Mouse (Mus musculus) right cerebral cortex, postnatal 10 days (tissue): ENCODE measurements at regions not wholly inside any gene's neighbourhood (a gene's known extent, or its start where the extent isn't known, plus 50 kb on each side); places are given as distances from the start of the nearest gene placed in this dataset.

Source experiments
- DNase-seq, 2 experiments: peaks; one replicate each; pipeline ENCODE4 v3.0.0; 2021; ENCODE audit warnings: low spot score in 2 of 2

DNA sequence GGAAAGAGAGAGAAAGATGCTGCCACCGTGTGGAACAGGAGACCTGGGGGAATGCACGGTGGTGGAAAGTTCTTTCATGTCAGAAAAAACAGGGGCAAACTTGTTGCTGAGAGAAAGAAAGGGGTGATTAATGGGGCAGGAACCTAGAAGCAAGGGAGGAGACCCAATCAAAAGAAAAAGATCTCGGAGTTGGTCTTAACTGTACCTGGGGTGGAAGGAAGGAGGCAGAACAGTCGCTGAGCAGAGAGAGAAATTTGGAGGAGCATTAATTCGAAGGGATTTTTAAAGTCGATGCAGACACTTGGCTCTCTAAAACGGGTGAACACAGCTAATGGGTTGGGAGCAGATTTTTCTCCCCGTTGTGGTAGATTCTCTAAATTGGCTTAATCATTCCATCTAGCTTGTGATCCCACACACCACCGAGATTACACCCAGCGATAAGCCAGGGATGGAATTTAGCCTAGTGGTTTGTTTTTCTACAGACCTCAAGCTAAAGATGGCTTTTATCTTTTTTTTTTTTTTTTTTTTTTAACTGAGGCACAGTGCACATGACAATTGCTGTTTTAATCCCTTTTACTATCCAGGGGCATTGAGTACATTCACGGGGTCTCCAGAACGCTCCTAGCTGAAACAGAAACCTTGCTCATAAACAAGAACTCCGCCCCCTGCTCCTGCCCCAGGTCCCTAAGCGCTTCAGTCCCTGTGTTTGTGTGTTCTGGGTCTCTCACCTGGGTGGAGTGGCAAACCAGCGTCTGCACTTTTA is 73.1 kb upstream of the Cpm start:
- no peak for DNase-seq

DNA sequence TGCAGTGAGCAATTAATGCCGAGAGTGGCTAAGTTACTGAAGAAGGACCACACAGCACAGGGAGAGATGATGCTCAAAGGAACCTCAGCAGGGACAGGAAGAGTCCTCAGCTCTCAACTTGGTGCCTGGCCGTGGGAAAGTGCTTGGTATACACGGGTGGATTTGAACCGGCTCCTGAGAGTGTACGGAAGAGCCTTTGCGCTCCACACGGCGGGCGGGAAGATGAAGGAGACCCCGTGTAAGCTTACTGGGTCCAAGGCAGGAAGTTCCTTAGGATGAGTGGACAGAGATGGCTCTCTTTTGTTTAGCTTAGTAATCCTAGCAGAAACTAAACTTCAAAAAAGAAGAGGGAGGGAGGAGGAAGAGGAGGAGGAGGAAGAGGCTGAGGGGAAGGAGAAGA is 73.8 kb upstream of the Cpm start:
- DNase-seq = no peak

DNA sequence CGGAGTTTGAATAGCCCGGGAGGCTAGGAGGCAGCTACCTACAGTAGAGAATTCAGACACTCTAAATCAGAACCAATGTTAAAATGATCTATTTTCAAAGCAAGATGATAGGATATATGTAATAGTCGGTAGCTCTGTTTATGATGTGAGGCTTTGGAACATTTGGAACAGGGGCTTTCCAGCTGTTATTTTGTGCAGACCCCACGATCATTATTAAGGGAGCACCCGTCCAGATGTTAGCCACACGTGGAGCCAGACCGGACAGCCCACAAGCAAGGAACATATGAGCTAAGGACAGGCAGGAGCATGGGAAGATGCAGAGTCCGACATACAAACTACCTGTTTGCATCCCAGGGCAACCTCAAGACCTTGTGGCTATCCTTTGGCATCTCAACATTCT is 74.3 kb upstream of the Cpm start:
- no peak for DNase-seq

DNA sequence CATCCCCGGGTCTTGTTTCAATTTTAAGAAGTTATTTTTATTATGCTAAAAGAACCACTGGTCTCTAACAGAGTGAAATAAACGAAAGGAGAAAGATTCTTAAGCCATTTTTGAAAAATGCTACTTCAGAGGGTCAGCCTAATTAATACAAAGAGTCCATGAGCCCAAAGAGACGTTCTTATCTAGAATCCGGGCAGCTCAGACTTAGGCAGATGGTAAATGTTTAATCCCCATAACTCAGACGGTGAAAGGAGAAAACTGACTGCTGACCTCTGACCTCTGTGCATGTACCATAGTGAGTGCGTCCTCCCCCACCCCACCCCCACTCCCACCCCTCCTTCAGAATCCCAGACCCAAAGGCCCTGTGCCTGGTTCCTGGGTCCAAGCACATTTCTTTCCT is 74.8 kb upstream of the Cpm start:
- DNase-seq = no peak

DNA sequence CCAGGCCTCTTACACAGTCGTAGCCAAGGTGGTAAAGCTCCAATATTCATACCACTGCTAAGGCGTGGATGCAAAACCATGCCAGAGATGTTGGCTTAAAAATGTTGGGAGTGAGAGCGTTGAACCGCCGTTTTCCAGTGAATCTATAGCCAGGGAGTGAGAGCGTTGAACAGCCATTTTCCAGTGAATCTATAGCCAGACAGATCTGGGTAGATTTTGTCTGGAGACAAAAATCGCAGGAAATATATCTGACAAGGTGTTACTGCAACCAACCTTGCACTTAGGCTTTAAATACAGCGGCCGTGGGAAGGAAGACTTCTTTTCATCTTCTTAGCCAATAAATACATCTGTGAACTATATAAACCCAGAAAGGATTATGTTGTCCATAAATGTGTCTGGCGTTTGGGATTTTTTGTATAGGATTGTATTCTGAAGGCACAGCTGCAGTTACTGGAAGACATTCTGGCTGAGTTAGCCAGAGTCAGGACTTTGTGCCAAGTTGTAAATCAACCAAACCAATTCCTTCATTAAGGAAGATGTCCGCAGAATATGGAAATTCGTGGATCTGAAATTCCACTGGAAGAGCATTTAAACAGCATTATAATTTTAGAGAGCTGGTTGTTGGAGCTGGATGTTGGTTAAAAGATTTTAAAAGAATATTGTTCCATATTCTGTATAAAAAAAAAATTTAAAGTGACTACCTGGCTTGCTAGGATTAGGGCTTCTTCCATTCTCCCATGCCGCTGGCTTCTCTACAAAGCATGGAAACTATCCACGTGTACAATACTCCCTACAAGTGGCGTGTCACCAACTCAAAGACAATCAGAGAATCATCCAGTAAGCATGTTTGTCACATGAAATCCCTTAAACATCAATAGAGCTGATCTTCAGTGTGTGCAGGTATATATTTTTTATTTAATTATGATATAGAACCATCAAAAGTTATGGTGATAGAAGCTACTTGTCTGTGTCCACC is 75.8 kb upstream of the Cpm start:
- no peak for DNase-seq

DNA sequence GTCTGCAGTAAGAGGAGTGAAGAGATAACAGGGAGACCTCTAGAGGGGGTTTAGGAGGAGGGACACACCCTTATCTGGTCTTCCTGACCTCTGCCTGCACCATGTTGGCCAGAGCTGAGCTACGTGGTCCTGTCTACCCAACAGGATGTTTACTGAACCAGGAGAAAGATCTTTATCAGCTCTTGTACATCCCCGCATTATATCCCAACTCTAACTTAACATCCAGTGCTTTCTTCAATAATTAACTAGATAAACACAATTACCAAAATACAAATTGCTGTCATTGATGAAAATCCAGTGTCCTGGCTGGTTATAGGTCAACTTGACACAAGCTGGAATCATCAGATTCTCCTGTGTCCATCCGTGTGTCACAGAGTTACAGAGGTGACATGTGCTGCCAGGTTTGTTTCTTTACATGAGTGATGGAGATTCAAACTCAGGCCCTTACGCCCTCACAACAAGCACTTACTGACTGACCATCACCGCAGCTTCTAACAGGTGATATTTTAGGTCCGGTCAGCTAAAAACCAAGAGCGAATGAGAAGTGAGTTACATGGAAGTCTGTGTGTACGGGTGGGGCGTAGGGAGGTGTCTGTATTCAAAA is 77.1 kb upstream of the Cpm start:
- DNase-seq = no peak

DNA sequence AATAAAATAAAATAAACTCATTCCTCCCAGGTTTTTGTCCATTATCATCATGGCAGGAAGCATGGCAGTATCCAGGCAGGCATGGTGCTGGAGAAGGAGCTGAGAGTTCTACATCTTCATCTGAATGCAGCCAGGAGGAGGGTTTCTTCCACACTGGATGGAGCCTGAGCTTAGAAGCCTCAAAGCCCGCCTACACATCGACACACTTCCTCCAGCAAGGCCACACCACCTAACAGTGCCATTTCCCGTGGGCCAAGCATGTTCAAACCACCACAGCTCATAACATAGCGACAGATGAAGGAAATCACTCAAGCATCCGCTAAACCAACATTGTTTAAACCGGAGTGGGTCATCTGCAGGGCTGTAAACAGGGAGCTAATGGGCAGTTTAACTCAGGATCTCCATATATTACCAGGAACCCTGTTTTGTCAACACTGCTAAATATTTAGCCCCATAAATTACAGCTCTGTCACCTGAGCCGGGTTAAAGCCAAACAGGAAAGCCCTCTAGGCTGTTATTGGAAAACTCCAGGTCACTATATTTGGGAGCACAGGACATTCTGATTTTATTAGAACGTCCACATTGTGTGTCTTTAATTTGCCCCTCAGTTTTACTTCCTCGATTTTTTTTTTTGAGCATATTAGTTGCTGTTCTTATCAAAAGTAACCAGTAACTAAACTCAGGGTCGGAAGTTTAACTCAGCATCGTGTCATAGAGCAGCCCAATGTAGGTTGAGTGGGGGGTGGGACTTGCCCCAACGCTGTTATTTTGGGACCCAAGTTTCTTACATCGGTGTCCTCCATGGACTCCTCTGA is 77.9 kb upstream of the Cpm start:
- DNase-seq = no peak

DNA sequence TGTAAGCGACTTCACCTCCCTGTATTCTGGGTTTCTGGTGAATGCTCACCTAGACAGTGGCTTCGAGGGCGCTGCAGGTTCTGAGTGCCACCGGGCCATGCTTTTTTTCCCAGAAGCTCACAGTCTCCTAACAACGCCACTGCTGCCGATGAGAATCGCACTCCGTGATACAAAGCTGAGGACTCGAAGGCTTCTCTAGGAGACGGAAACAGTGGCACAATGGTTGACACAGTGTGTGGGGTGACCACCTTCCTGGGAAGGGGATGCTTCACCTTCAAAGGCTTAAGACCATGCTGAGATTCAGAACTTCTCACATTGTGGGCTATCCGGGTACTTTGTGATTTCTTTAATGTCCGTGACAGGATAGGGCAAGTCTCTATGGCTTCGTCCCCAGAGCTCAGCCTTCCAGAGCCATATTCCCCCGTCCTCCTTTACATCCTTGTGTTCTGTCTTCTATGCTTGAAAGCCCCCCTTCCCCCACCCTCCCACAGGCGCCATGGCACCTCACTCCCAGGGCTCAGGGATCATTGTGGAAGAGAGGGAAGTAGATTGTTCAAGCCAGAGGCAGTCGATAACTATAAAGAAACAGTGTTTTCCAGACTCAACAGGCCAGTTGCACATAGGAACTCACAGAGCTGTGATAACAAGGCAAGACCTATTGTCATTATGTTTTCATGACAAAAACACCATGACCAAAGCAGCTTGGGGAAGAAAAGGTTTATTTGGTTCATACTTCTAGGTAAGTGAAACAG is 79.3 kb upstream of the Cpm start:
- no peak for DNase-seq

DNA sequence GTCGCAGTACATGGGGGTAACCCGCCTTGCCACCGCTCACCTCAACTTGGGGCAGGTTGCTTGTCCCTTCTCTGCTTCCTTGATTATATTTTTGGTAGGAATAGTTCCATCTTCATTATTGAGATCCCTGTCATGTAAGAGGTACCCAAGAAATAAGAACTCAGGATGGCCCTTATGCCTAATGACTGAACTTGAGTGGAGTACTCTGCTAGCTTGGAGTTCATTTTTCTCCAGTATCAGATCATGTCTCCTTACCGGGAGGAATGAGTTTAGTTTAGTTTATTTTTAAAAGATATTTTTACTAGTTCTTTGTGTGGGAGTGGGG is 79.8 kb upstream of the Cpm start:
- DNase-seq = no peak

DNA sequence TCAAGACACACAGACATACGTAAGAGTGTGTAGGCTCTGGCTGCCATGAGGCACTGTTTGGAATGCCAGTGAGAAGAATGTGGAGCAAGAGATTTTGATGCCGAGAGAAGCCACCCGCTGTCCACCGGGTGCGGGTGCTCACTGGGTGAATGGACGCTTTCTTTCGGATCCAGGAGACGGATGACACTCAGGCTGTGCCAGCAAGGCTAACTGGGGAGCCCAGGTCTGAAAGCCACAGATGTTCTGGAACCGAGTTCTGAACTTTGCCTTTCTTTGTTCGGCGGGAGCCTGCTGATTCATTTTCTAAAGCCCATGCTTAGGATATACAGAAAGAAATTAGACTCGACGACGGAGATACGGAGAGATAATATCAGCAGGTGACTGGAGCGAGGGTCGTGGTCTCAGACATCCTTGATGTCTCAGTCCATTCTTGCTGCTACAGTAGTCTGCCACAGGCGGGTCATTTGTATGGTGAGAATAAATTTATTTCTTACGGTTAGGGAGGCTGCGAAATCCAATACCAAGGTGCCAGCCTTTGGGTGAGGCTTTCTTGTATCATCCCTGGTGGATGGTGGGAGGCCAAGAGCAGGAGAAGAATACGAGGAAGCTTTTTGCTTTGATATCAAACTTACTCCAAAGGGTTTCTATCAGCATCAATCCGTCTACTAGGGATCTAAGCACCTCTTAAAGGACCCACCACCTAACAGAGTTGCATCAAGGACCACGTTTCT is 80.4 kb upstream of the Cpm start:
- no peak for DNase-seq

DNA sequence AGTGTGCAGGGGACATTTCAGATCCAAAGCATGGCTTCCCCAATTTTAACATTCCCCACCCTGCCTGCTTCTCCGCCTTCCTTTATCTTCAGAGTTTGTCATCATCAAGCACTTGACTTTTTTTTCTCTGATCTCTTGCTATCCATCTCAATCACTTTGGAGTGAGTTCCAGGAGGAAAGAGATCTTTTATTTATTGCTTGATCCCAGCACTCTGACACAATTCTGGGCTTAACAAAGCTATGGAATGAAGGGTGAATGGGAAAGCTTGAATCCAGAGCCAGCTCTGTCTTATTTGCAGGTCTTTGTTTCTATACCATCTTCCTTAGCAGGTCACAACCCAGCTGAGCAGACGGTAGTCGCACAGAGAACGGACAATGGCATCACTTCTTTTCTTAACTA is 81.0 kb upstream of the Cpm start:
- DNase-seq = no peak

DNA sequence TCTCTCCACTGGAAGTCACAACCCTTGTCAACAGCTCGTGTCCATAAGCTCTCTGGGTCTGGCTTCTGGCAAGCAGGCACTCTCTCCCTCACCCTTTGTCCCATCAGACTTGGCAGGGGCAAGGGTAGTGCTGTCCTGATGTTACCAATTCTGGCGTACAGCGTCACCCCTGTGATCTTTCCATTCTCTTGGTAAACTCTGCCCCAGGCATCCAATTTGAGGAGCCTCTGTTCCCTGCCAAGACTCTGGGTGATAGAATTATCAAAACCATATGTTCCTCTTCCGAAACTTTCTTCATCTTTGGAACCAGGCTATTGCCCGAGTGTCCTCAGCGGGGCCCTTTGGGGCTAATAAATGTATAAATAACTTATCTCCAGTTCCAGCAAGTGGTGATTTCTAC is 82.0 kb upstream of the Cpm start:
- DNase-seq = no peak

DNA sequence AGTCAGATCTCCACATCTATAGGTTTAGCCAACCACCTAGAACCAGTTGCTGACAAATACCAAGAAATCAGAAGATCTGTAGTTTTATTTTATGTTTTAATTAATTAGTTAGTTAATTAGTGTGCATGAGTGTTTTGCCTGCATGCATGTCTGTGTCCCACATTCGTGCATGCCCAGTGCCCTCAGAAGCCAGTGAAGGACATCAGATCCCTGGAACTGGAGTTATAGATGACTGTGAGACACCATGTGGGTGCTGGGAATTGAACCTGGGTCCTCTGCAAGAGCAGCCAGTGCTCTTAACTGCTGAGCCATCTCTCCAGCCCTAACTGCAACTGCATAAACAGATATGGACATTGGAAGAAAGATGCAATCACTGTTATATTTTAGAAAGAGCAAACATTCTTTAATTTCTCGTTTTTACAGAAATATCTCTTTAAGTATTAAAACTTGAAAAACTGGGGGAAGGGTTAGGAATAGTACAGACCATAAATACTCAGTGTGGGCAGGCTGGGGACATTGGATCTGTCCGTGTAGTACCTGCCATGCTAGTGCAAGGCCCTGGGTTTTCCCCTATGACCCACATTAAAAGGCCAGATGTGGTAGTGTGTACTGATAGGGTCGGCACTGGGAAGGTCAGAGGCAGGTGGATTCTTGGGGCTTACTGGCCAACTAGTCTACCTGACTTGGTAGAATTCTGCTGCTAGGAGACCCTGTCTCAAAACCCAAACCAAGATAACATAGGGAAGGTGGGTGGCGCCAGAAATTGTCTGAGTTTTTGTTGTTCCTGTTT is 83.3 kb upstream of the Cpm start:
- DNase-seq = no peak

DNA sequence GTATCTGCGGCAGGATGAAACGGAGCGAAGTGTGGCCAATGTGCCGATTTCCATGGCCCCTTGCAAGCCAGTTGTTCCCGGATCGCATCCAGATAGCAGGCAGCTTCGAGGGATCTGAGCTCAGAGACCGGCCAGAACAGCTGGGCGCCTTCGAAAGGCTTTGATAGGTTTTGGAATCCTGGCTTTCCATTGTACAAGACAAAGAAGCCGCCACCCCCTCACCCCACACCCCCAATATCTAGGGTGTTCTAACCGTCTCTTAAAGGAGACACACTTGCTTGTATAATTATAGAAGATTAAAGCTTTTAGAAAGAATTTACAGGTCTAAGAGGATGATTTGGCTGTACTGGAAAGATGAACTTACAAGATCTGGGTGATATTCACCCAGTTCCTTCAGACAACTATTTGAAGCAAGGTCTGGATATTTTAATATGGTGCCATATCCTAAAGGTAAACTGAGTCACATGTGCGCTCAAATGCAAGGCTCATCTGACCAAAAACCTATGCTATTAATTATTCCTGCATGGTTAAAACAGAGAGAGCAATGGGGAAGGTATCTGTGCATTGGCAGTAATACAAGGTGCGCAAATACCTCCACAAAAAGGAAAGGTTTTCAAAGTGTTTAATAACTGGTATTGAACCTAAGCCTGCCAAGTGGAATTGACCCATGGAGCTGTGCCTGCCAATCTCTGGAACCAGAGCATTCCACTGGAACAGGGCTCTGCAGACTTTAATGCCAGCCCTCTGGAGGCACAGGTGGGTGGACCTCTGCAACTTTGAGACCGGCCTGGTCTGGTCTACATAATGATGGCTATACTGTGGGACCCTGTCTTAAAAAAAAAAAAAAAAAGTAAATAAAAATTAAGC is 84.4 kb upstream of the Cpm start:
- DNase-seq = no peak

DNA sequence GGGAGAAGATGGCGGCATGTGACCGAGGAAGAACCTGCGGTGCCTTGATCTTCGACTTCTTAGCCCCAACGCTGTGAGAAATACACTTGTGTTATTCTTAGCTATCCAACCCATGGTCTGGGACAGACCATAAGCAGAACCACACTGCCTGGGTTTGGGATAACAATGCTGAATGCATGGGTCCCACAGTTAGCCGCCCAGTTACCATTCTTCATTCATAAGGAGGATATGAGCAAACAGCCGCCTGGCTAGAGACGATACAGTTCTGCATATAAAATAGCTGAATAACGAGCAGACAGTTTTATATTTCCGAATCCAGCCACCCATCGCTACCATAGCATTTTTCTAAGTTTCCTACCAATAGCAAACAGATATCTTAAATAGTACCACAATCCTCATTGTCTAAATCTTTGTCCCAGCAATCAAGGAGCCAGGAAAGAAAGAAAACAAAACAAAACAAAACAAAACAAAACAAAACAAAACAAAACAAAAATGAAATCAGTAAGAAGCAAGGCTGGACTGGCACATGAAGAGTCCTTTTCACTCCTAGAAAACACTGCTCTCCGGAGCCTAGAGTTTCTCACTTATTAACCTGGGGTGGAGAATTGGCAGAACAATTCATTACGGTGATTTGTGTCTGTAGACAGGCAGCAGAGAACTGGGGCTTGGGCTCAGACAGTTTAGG is 85.2 kb upstream of the Cpm start:
- DNase-seq = no peak

DNA sequence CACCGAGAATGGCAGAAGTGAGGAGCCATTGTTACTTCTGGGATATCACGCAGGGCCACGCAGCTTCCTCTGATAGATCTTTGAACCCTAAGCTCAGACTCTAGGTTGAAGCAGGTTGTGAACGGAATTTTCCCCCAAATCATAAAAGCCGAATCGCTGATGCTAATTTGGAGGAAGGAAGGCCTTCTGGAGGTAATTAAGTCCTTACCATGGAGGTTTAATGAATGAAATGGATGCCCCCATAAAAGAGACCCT is 85.7 kb upstream of the Cpm start:
- DNase-seq = no peak

DNA sequence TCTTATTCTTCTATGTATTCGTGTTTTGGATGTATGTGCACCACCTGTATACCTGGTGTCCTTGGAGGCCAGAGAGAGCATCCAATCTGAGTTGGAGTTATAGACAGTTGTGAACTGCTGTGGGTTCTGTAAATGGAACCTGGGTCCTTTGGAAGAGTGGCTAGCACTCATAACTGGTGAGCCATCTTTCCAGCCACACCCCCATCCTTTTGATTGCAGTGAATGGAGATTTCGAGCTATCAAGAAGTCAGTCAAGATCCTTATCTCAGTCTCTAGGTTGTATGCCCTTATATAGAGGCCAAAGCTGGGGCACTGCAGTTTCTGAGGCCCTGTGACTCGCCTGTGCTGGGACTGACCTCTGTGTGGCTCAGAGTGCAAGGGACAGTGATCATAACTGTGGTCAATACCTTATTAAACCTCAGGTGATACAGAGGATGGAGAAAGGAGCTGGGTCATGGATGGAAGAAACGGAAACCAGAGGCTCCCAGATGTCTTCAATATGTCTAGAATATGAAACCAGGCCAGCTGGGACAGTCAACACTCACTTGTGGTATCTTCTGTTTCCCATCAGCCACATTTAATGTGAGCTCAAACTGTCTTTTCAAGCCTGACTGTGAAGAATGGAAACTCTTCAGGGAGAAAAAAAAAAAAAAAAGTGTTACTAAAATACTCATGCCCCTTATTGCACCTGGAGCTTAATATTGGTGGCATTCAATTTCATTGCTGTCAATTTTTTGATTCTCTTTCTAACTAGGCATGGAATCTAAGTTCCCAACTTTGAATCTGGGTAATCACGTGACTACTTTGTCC is 86.2 kb upstream of the Cpm start:
- DNase-seq = no peak

DNA sequence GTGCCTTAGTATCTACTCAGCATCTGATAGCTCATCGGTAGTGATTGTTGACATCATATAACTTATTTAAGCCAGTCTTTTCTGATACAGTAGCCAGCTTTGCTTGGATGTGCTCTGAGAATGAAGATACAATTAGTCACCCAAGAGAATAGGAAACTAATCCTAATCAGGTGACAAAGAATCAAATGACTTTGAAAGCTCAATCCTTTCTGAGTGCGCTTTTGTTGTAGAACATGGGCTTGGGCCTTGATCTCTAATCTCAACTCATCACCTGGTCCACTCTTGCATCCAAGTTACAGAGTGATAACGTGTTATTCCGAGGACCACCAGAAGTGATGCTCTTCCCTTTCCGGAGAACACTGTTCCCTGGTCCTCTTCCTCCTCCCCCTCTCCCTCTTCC is 86.9 kb upstream of the Cpm start:
- DNase-seq = no peak
